Mouse (Mus musculus) liver, embryonic 16.5 days (tissue): ENCODE results near the gene Scarb2. TPM values are rescaled to one million over a fixed set of nuclear protein-coding genes. Genes with fewer than 3 reads are reported as not detected.

Source experiments
- ATAC-seq: fragments of 200-750 bp; cut with Nextera tagmentation; 2 replicates; pipeline ENCODE4 v1.8.0; 2017; ENCODE audit warnings: low read depth, mild to moderate bottlenecking, moderate number of reproducible peaks, moderate library complexity
- H3K27ac ChIP-seq: fragments of 300-500 bp; sonication (generic); 2 replicates; pipeline ENCODE4 v1.5.1; 2014; ENCODE audit warnings: mild to moderate bottlenecking, low read length
- H3K27me3 ChIP-seq: fragments of 300-500 bp; sonication (generic); 2 replicates; pipeline ENCODE4 v1.6.1; 2014; ENCODE audit warnings: low read depth, low read length, mixed read lengths; ENCODE audit not compliant: control insufficient read depth, insufficient read depth
- H3K36me3 ChIP-seq: fragments of 300-500 bp; sonication (generic); 2 replicates; pipeline ENCODE4 v1.6.1; 2014; ENCODE audit warnings: mild to moderate bottlenecking; ENCODE audit not compliant: control insufficient read depth, insufficient read depth
- H3K4me1 ChIP-seq: fragments of 300-500 bp; sonication (generic); 2 replicates; pipeline ENCODE4 v1.6.1; 2014; ENCODE audit warnings: low read depth, low read length, mixed read lengths; ENCODE audit not compliant: control insufficient read depth
- H3K4me2 ChIP-seq: fragments of 300-500 bp; sonication (generic); 2 replicates; pipeline ENCODE4 v1.6.1; 2014; ENCODE audit warnings: low read depth, low read length, mixed read lengths
- H3K4me3 ChIP-seq: fragments of 300-500 bp; sonication (generic); 2 replicates; pipeline ENCODE4 v1.5.1; 2014; ENCODE audit warnings: low read depth, mild to moderate bottlenecking, low read length
- H3K9ac ChIP-seq: fragments of 300-500 bp; sonication (generic); 2 replicates; pipeline ENCODE4 v1.6.1; 2014; ENCODE audit warnings: low read depth, low read length
- H3K9me3 ChIP-seq: fragments of 300-500 bp; sonication (generic); replicated peaks from 2 replicates; pipeline ENCODE4 v1.6.1; 2016; ENCODE audit warnings: low read length; ENCODE audit not compliant: control insufficient read depth
- WGBS: fragments of 180-500 bp; shearing (Covaris S2); extraction: QIAGEN DNeasy Blood & Tissue Kit; methylation state at CpG from one replicate; pipeline ENCODE4 v1.1.7; 2014; ENCODE audit not compliant: insufficient replicate concordance; 5-methylcytosine and 5-hydroxymethylcytosine counted together
- polyA plus RNA-seq: library from polyadenylated mRNA; unstranded; fragments of >200 nt; fragmentation: Nextera tagmentation; extraction: Ambion mirVana; gene quantifications from 2 replicates; pipeline ENCODE4 v1.2.1, GENCODE M21; 2015

Gene Scarb2
- polyA plus RNA-seq, 1 experiment from 2014 or later: 8.0 TPM

DNA sequence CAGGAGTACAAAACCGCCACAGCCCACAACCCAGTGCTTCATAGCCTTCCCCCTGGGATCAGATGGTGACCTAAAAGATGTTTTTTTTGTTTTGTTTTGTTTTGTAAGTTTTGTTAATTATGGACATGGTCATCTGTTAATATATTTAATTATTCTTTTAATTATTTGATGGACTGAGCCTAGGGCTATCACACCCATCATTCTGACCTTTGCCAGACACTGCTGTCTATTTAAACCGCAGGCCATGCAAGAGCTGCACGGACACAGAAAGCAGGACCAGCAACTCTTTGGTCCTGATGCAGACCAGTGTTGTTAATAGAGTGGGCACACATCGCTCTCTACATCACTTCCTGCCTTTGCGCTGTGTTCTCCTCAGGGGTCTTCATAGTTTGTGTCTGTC is 96.1 kb downstream of the Scarb2 start:
- no peaks in the 10 kb centered on the region for H3K4me1 ChIP-seq
- H3K9ac ChIP-seq: no peak overlapping the region
- H3K9me3 ChIP-seq: no peaks in the 10 kb centered on the region
- 80% methylated on average over 5 of the region's 5 CpGs for WGBS
- no peak overlapping the region for H3K27ac ChIP-seq
- ATAC-seq: no peak
- no peak overlapping the region for H3K4me3 ChIP-seq
- peaks cover 3% of the 10 kb centered on the region for H3K36me3 ChIP-seq
- no peak overlapping the region for H3K4me2 ChIP-seq
- no peaks in the 10 kb centered on the region for H3K27me3 ChIP-seq

DNA sequence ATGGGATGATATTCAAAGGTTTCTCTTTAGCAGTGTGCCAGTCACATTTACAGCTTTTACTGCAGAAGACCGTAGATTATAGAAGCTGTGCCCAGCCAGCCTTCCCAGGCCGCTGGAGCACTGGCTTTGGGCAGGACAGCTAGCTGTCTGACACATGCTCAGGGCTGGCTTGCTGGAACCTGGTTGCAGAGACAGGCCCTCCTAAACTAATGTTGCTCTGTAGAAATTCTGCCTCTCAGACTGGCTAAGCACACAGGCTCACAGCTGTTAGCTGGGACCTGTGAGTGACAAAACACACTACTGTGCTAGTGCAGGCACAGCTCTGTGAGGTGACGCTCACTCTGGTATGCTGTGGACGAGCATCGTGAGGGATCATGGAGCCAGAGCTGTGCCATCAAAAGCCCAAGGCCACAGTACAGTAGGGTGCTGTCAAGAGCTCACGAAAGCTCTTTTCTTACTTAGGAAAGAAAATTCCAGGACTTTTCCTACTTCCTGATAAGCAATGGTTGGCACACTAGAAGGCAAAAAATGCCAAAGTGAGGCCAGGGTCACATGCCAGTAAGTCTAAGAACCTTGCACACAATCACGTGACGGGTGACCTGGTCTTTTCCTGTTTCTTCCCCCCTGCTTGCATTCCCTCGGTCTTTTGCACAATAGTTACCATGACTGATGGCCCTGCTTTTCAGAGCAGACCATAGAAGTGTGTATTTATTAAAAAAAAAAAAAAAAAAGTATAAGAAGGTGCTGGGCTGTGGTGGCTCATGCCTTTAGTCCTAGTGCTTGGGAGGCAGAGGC is 97.1 kb downstream of the Scarb2 start:
- Histone ChIP-seq H3K9me3 (no peaks in the 10 kb centered on the region), H3K36me3 (no peaks in the 10 kb centered on the region), H3K9ac (no peak overlapping the region), H3K4me2 (no peak overlapping the region), H3K4me1 (no peaks in the 10 kb centered on the region), H3K27me3 (no peaks in the 10 kb centered on the region), H3K4me3 (no peak overlapping the region), H3K27ac (no peak overlapping the region)
- 68% methylated on average over 9 of the region's 9 CpGs for WGBS
- no peak for ATAC-seq

DNA sequence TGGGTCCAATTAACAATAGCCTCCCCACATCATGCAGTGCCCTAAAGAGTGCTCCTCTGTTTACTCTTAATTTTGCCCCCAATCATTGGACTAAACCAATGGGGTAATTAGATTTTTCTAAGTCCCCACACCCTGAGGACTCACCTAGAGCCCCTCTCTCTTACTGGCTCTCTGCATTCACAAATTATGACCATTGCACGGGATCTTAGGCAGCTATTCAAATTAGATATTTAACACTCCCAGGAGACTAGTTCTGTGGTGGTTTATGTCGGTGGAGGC is 102.3 kb downstream of the Scarb2 start:
- no peak for ATAC-seq
- Histone ChIP-seq H3K9ac (no peak overlapping the region), H3K27me3 (no peaks in the 10 kb centered on the region), H3K9me3 (no peaks in the 10 kb centered on the region), H3K4me2 (no peak overlapping the region), H3K4me1 (no peaks in the 10 kb centered on the region), H3K4me3 (no peak overlapping the region), H3K27ac (no peak overlapping the region), H3K36me3 (no peaks in the 10 kb centered on the region)
- 57% methylated on average over 2 of the region's 2 CpGs for WGBS

DNA sequence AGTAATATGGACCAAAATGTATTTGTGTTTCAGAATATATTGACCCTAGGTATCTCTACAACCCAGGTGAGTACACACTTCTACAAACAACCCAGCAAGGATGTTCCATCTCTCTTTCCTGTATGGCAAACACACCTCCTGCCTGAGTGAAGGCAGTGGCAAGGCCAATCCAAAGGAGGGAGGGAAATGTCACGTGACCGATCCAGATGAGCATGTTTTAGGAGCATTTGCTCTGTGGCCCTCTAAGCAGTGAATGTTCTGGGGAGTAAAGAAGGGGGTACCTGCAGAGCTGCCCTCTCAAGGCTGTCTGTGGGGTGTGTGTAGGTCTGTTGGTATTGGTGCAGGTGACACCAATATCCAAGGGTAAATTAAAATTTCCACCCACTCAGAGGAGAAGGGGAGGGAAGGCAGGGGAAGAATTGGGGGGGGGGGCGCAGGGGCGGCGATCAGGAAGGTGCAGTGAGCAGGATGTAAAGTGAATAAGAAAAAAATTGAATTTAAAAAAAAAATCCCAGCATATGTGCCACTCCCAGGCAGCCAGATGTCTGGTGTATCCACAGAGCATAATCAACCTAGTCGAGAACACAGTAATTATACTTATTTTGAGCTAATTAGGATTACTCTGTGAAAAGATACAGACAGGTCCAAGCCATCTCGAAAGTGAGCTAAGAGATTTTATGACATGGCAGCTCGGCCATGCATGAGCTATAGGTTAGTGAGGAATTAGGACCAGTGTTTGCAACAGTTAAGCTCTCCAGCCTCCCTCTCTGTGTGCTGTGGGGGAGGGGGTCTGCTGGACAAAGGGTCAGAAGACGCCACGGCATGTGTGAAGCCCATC is 102.9 kb downstream of the Scarb2 start:
- no peak for ATAC-seq
- Histone ChIP-seq H3K4me3 (no peak overlapping the region), H3K36me3 (no peaks in the 10 kb centered on the region), H3K27me3 (no peaks in the 10 kb centered on the region), H3K27ac (no peak overlapping the region), H3K4me1 (no peaks in the 10 kb centered on the region), H3K9me3 (no peaks in the 10 kb centered on the region), H3K9ac (no peak overlapping the region), H3K4me2 (no peak overlapping the region)
- WGBS: 58% methylated on average over 10 of the region's 10 CpGs

DNA sequence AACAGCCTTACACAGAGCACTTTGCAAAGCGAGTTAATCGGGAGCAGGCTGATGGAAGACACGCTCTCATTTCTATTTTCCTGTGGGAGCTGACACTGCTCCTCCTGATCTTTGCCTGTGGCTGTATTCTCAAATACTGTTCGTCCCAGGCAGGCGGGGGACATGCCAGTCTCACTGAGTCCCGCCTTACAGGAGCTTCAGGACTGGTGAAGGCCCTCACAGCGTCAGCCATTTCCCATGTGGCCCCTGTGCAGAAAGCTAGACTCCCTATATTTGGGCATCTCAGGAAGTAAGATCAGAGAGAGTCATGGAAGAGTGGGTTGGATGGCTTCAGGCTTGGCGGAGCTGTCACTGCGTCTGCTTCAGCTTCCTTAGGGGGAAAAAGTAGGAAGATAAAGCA is 103.8 kb downstream of the Scarb2 start:
- Histone ChIP-seq H3K4me1 (peaks cover 3% of the 10 kb centered on the region), H3K27me3 (no peaks in the 10 kb centered on the region), H3K9me3 (no peaks in the 10 kb centered on the region), H3K4me2 (no peak overlapping the region), H3K36me3 (no peaks in the 10 kb centered on the region), H3K9ac (no peak overlapping the region), H3K4me3 (no peak overlapping the region), H3K27ac (no peak overlapping the region)
- WGBS: 69% methylated on average over 9 of the region's 9 CpGs
- no peak for ATAC-seq

DNA sequence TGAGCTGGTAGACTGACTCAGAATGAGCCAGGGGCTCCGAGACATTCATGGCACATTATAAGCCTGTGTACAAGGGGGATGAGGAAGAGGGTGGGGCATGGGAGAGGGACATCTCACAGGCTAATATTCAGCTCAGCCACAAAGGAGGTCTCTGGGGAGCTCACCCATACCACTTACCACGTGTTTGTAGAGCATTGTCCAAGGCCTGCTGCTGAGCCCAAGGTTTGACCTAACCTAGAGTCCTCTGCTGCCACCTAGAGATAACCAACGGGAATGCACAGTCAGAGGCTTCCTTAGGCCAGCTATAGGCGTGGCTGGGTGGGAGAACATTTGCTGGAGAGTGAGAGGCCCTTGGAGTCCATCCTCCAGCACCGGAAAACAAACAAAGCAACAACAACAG is 108.5 kb downstream of the Scarb2 start:
- no peak overlapping the region for H3K4me2 ChIP-seq
- H3K36me3 ChIP-seq: no peaks in the 10 kb centered on the region
- WGBS: 19% methylated on average over 5 of the region's 5 CpGs
- peak; percentile 57; the same call in 1 of the 2 replicates for ATAC-seq
- no peak overlapping the region for H3K27ac ChIP-seq
- peaks cover 3% of the 10 kb centered on the region; the same call in 1 of the 2 replicates for H3K27me3 ChIP-seq
- no peak overlapping the region for H3K4me3 ChIP-seq
- peaks cover 29% of the 10 kb centered on the region for H3K4me1 ChIP-seq
- H3K9me3 ChIP-seq: no peaks in the 10 kb centered on the region
- H3K9ac ChIP-seq: no peak overlapping the region

GRCm38 (mm10) chr5:92396476-92396875 is 110.2 kb downstream of the Scarb2 start:
- peaks cover 19% of the 10 kb centered on the region for H3K27me3 ChIP-seq
- peaks cover 31% of the 10 kb centered on the region for H3K4me1 ChIP-seq
- no peaks in the 10 kb centered on the region for H3K36me3 ChIP-seq
- H3K9ac ChIP-seq: no peak overlapping the region
- ATAC-seq: peak; percentile 90
- WGBS: 29% methylated on average over 6 of the region's 6 CpGs
- H3K27ac ChIP-seq: peak overlapping the region; percentile 54; the same call in 1 of the 2 replicates
- H3K9me3 ChIP-seq: no peaks in the 10 kb centered on the region
- no peak overlapping the region for H3K4me3 ChIP-seq
- H3K4me2 ChIP-seq: no peak overlapping the region; the same call in 1 of the 2 replicates

GRCm38 (mm10) chr5:92395764-92396163 is 110.9 kb downstream of the Scarb2 start:
- Histone ChIP-seq H3K36me3 (no peaks in the 10 kb centered on the region), H3K4me1 (peaks cover 31% of the 10 kb centered on the region), H3K9me3 (no peaks in the 10 kb centered on the region), H3K4me2 (no peak overlapping the region; the same call in 1 of the 2 replicates), H3K27me3 (peaks cover 19% of the 10 kb centered on the region), H3K4me3 (no peak overlapping the region), H3K27ac (peak overlapping the region; percentile 40; the same call in 1 of the 2 replicates), H3K9ac (no peak overlapping the region; the same call in 1 of the 2 replicates)
- 38% methylated on average over 3 of the region's 3 CpGs for WGBS
- ATAC-seq: no peak

DNA sequence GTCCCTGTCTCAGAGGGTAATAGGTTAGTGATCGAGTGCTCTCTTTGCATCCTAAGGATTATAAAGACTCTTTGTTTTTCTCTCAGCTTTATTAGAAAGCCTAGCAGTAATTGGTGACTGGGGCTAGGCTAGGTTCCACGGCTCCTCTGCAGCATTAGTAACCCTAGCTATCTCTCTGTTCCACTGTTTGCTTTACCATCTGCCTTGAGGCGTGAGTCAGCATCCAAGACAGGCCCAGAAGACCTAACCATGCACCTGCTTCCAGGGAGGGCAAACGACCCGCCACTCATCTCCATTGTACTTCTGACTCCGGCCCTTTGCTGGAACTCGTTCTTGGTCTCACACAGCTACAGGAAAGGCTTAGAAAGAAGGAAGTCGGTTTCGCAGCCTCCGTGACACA is 112.8 kb downstream of the Scarb2 start:
- H3K27me3 ChIP-seq: peaks cover 25% of the 10 kb centered on the region
- H3K27ac ChIP-seq: no peak overlapping the region
- H3K36me3 ChIP-seq: no peaks in the 10 kb centered on the region
- no peak overlapping the region for H3K4me2 ChIP-seq
- no peak overlapping the region for H3K4me3 ChIP-seq
- H3K4me1 ChIP-seq: peaks cover 31% of the 10 kb centered on the region
- no peaks in the 10 kb centered on the region for H3K9me3 ChIP-seq
- ATAC-seq: 0 out of 2 replicates have a peak, but pooled peaks have one; percentile 25
- no peak overlapping the region for H3K9ac ChIP-seq
- WGBS: 22% methylated on average over 10 of the region's 10 CpGs
